Mouse (Mus musculus): ENCODE results near the gene Npw. TPM values are rescaled to one million over a fixed set of nuclear protein-coding genes. Genes with fewer than 3 reads are reported as not detected.

Npw gene
- polyA plus RNA-seq, 1 experiment from 2014 or later, result 0.30 TPM

GRCm38 (mm10) chr17:24638214-24638613 lies 20.0 kb downstream of the Npw start:
- peak overlapping the region; percentile 59 for H3K27ac ChIP-seq
- peaks cover 24% of the 10 kb centered on the region for H3K4me1 ChIP-seq (replicated peaks)
- peaks cover 6% of the 10 kb centered on the region; the same call in 1 of the 2 replicates for H3K36me3 ChIP-seq
- no peaks in the 10 kb centered on the region for H3K9me3 ChIP-seq
- H3K9ac ChIP-seq, result no peak overlapping the region
- H3K27me3 ChIP-seq (replicated peaks), result no peaks in the 10 kb centered on the region
- no peak for ATAC-seq
- no peak overlapping the region for H3K4me3 ChIP-seq (replicated peaks)
- H3K4me2 ChIP-seq (replicated peaks), result no peak overlapping the region
- WGBS, result 78% methylated on average over 4 of the region's 4 CpGs

- WGBS, result 75% methylated on average over 5 of the region's 5 CpGs
- no peak overlapping the region for H3K4me2 ChIP-seq (replicated peaks)
- no peaks in the 10 kb centered on the region for H3K9me3 ChIP-seq
- H3K4me1 ChIP-seq (replicated peaks), result peaks cover 29% of the 10 kb centered on the region
- no peak for ATAC-seq
- no peak overlapping the region for H3K27ac ChIP-seq
- peaks cover 6% of the 10 kb centered on the region; the same call in 1 of the 2 replicates for H3K36me3 ChIP-seq
- H3K4me3 ChIP-seq (replicated peaks), result no peak overlapping the region
- H3K27me3 ChIP-seq (replicated peaks), result no peaks in the 10 kb centered on the region
- H3K9ac ChIP-seq, result no peak overlapping the region
Measured at GRCm38 (mm10) chr17:24636781-24637481, 21.3 kb downstream of the Npw start.

GRCm38 (mm10) chr17:24635694-24636093 lies 22.6 kb downstream of the Npw start:
- Histone ChIP-seq H3K27ac (no peak overlapping the region), H3K9me3 (no peaks in the 10 kb centered on the region), H3K4me1 (replicated peaks) (peaks cover 34% of the 10 kb centered on the region), H3K27me3 (replicated peaks) (no peaks in the 10 kb centered on the region), H3K9ac (no peak overlapping the region), H3K4me2 (replicated peaks) (no peak overlapping the region), H3K36me3 (peaks cover 5% of the 10 kb centered on the region; the same call in 1 of the 2 replicates), H3K4me3 (replicated peaks) (no peak overlapping the region)
- ATAC-seq, result no peak
- WGBS, result 92% methylated on average over 5 of the region's 5 CpGs

- WGBS, result 86% methylated on average over 4 of the region's 4 CpGs
- no peak overlapping the region for H3K27ac ChIP-seq
- peaks cover 2% of the 10 kb centered on the region; the same call in 1 of the 2 replicates for H3K36me3 ChIP-seq
Measured at GRCm38 (mm10) chr17:24635024-24635423, 23.2 kb downstream of the Npw start.

GRCm38 (mm10) chr17:24633831-24634230 lies 24.4 kb downstream of the Npw start:
- H3K9ac ChIP-seq, result no peak overlapping the region
- ATAC-seq, result no peak

More at GRCm38 (mm10) chr17:24635024-24635423, 23.2 kb downstream of the Npw start:
- peaks cover 31% of the 10 kb centered on the region for H3K4me1 ChIP-seq (replicated peaks)
- ATAC-seq, result no peak
- no peak overlapping the region for H3K9ac ChIP-seq
- no peak overlapping the region for H3K4me3 ChIP-seq (replicated peaks)
- no peak overlapping the region for H3K4me2 ChIP-seq (replicated peaks)
- H3K27me3 ChIP-seq (replicated peaks), result no peaks in the 10 kb centered on the region
- H3K9me3 ChIP-seq, result no peaks in the 10 kb centered on the region

GRCm38 (mm10) chr17:24632813-24633449 lies 25.3 kb downstream of the Npw start:
- Histone ChIP-seq H3K36me3 (peaks cover 5% of the 10 kb centered on the region; the same call in 1 of the 2 replicates), H3K4me2 (replicated peaks) (peak overlapping the region; percentile 79), H3K9ac (peak overlapping the region; percentile 81), H3K27ac (peak overlapping the region; percentile 92), H3K4me3 (replicated peaks) (peak overlapping the region; percentile 71), H3K9me3 (no peaks in the 10 kb centered on the region), H3K4me1 (replicated peaks) (peaks cover 22% of the 10 kb centered on the region), H3K27me3 (replicated peaks) (no peaks in the 10 kb centered on the region)
- WGBS, result 9% methylated on average over 22 of the region's 22 CpGs
- peak; percentile 66 for ATAC-seq

More at GRCm38 (mm10) chr17:24633831-24634230, 24.4 kb downstream of the Npw start:
- 96% methylated on average over 11 of the region's 11 CpGs for WGBS
- Histone ChIP-seq H3K9me3 (no peaks in the 10 kb centered on the region), H3K4me1 (replicated peaks) (peaks cover 22% of the 10 kb centered on the region), H3K27me3 (replicated peaks) (no peaks in the 10 kb centered on the region), H3K4me3 (replicated peaks) (no peak overlapping the region), H3K4me2 (replicated peaks) (no peak overlapping the region), H3K36me3 (peaks cover 5% of the 10 kb centered on the region; the same call in 1 of the 2 replicates), H3K27ac (peak overlapping the region; percentile 92; the same call in 1 of the 2 replicates)

GRCm38 (mm10) chr17:24632167-24632812 lies 26.0 kb downstream of the Npw start, which contains the start of the genes Tsc2 and Nthl1:
Tsc2 (minus strand) TSS chr17:24632630.
Nthl1 (plus strand) TSS chr17:24632680.
- WGBS, result under 1% methylated on average over 51 of the region's 51 CpGs

GRCm38 (mm10) chr17:24630072-24630471 lies 28.2 kb downstream of the Npw start:
- no peaks in the 10 kb centered on the region for H3K27me3 ChIP-seq (replicated peaks)
- no peak for ATAC-seq
- peaks cover 14% of the 10 kb centered on the region for H3K36me3 ChIP-seq
- H3K9ac ChIP-seq, result no peak overlapping the region
- peaks cover 21% of the 10 kb centered on the region for H3K4me1 ChIP-seq (replicated peaks)
- H3K9me3 ChIP-seq, result no peaks in the 10 kb centered on the region
- H3K4me3 ChIP-seq (replicated peaks), result no peak overlapping the region
- no peak overlapping the region for H3K4me2 ChIP-seq (replicated peaks)
- WGBS, result 89% methylated on average over 14 of the region's 14 CpGs
- H3K27ac ChIP-seq, result no peak overlapping the region

More at GRCm38 (mm10) chr17:24632167-24632812, 26.0 kb downstream of the Npw start, which contains the start of the genes Tsc2 and Nthl1:
- Histone ChIP-seq H3K27ac (peak within 1 kb of the TSS; percentile 92), H3K36me3 (peaks cover 5% of the 10 kb centered on the region; the same call in 1 of the 2 replicates), H3K4me2 (replicated peaks) (peak within 1 kb of the TSS; percentile 79), H3K27me3 (replicated peaks) (no peaks in the 10 kb centered on the region), H3K9ac (peak within 1 kb of the TSS; percentile 81), H3K4me3 (replicated peaks) (peak within 1 kb of the TSS; percentile 71), H3K4me1 (replicated peaks) (peaks cover 22% of the 10 kb centered on the region), H3K9me3 (no peaks in the 10 kb centered on the region)
- ATAC-seq, result peak; percentile 94

- Histone ChIP-seq H3K36me3 (peaks cover 23% of the 10 kb centered on the region), H3K27me3 (replicated peaks) (no peaks in the 10 kb centered on the region), H3K4me1 (replicated peaks) (peaks cover 14% of the 10 kb centered on the region), H3K9ac (no peak overlapping the region), H3K4me2 (replicated peaks) (no peak overlapping the region), H3K4me3 (replicated peaks) (no peak overlapping the region), H3K9me3 (no peaks in the 10 kb centered on the region), H3K27ac (no peak overlapping the region)
- ATAC-seq, result no peak
- 43% methylated on average over 5 of the region's 5 CpGs for WGBS
Measured at GRCm38 (mm10) chr17:24628646-24629045, 29.6 kb downstream of the Npw start.

GRCm38 (mm10) chr17:24625472-24625871 lies 32.8 kb downstream of the Npw start:
- Histone ChIP-seq H3K9me3 (no peaks in the 10 kb centered on the region), H3K4me2 (replicated peaks) (no peak overlapping the region), H3K27me3 (replicated peaks) (no peaks in the 10 kb centered on the region), H3K27ac (no peak overlapping the region), H3K9ac (no peak overlapping the region), H3K4me1 (replicated peaks) (no peaks in the 10 kb centered on the region), H3K36me3 (peaks cover 43% of the 10 kb centered on the region), H3K4me3 (replicated peaks) (no peak overlapping the region)
- WGBS, result 92% methylated on average over 8 of the region's 8 CpGs
- no peak for ATAC-seq

GRCm38 (mm10) chr17:24617561-24618194 lies 40.6 kb downstream of the Npw start:
- ATAC-seq, result peak; percentile 47; the same call in 1 of the 2 replicates
- Histone ChIP-seq H3K27me3 (replicated peaks) (no peaks in the 10 kb centered on the region), H3K36me3 (peaks cover 54% of the 10 kb centered on the region), H3K27ac (no peak overlapping the region), H3K4me1 (replicated peaks) (no peaks in the 10 kb centered on the region), H3K4me3 (replicated peaks) (no peak overlapping the region), H3K4me2 (replicated peaks) (no peak overlapping the region), H3K9ac (no peak overlapping the region), H3K9me3 (no peaks in the 10 kb centered on the region)
- 83% methylated on average over 14 of the region's 14 CpGs for WGBS

All from intestine, embryonic 15.5 days (tissue).